Mouse (Mus musculus) brain, embryonic 14.5 days (tissue): ENCODE measurements at regions not wholly inside any gene's neighbourhood (a gene's known extent, or its start where the extent isn't known, plus 50 kb on each side); places are given as distances from the start of the nearest gene placed in this dataset.

Experiments used
- CTCF ChIP-seq: fragments of 200-500 bp; IDR thresholded peaks from 2 replicates; pipeline ENCODE4 v1.5.1; 2012; ENCODE audit warnings: inconsistent platforms, mild to moderate bottlenecking, moderate library complexity, borderline replicate concordance; ENCODE audit not compliant: insufficient read depth, insufficient read length; ENCODE audit errors: extremely low read depth
- POLR2A ChIP-seq: fragments of 200-500 bp; IDR thresholded peaks from 2 replicates; pipeline ENCODE4 v1.6.1; 2012; ENCODE audit warnings: mild to moderate bottlenecking, inconsistent platforms, borderline replicate concordance; ENCODE audit not compliant: poor library complexity, insufficient read depth, insufficient read length, severe bottlenecking; ENCODE audit errors: extremely low read depth

- TF ChIP-seq CTCF: no peak
- TF ChIP-seq POLR2A: no peak
Observed at GRCm38 (mm10) chr5:114512756-114513155, 55.1 kb upstream of the Fam222a start.
